Mouse (Mus musculus) spleen, adult 12 weeks (tissue): ENCODE measurements around the gene Rpa1.

Experiments used
- DNase-seq: peaks from one replicate; pipeline ENCODE4 v3.0.0; 2022; ENCODE audit warnings: low spot score

The Rpa1 gene

DNA sequence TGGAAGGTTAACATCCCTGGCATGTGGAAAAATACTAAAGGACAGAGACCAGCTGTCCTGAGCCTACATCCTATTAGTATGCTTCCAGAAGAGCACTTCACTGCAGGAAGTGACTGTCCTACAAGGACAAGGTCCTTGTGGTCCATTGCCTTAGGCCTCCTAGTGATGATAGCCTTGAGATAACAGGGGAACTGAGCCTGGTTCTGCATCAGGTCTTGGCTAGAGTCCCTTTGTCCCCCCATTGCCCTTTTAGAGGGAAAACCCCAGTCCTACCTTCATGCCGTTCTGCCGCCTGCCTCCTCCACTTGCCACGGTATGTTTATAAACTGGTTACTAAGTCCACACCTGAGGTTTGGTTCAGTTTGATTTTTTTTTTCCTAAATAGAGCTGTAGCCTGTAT is 85.9 kb downstream of the Rpa1 start:
- DNase-seq, result no peak

GRCm38 (mm10) chr11:75261730-75262129 is 86.4 kb downstream of the Rpa1 start:
- no peak for DNase-seq

DNA sequence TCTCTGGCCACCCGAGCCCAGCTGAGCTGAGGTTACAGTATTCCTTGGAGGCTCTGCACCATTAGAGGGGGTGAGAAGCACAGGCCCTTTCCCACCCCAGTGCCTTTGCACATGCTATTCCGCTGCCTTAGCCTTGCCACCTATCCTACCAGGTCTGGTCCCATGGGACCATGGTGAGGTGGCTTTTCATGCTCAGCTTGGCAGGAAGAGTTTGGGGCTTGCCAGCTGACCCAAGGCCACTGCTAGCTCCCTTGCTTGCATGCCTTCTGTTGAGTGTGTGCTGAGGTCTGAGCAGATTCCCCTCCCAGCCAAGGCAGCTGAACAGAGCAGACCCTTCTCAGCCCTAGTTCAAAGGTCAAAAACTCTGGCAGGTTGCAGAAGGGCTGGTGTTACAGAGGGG is 87.1 kb downstream of the Rpa1 start:
- no peak for DNase-seq

DNA sequence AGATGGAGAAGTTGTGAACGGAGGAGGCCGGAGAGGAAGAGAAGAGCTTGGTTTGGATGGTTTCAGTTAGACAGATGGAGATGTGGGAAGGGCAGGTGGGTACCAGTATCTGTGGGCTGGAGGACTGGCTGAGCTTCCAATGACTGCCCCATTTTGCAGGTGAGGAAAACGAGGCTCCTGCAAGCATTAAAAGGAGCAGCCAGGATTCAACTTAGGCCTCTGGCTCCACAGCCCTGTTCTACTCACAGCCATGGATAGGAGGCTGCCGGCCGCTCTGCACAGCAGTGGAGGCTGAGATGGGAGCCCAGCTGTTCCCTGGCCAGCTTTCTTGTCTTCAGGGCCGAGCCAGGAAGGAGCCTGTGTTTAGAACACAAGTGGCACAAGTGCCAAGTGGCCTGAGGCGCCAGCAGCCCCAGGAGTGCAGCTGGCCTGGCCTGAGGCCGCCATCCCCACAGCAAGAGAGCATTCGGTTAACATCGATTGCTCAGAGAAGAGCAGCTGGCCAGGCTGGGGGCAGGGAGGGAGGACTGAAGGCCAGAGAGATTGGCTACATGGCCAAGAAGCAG is 88.0 kb downstream of the Rpa1 start:
- no peak for DNase-seq

DNA sequence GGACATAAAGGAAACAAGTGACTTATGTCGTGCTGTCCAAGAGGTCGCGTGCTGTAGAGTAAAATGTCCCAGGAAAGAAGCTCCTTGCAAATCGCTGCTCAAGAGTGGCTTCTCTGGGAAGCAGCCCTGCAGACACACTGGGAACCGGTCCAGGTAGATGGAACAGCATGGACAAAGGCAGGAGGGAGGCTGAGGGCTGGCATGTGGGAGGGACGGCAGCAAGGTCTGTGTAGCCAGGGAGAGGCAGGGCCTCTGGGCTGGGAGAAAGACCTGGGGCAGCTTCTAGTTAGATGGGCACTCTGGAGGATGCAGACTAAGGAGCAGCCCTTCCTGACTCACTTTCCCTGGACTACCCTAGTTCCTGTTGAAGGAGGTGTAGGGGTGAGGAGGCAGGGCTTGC is 88.7 kb downstream of the Rpa1 start:
- DNase-seq, result no peak

DNA sequence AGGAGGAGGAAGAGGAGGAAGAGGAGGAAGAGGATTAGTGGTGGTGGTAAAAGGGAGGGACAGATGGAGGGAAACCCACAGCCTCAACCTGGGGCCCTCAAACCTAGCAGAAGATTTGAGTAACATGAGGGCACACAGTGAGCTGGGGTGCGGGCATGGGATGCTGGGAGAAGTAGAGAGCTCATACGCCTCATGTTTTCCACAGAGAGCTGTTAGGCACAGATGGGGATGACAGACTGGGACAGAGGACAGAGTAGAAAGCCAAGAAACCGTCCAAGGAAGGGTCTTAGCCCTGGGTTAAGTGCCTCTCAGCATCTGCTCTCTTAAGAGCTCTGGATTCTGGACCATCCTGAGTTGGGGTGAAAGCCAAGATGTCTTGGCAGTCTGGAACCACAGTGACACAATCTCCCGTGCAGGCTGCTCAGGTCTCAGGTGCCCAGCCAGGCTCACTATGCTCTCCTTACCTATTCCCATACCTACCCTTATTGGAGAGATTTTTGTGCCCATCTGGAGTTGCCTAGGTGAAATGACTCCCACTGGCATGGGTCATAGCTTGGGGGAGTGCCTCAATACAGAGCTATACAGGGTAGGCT is 91.0 kb downstream of the Rpa1 start:
- DNase-seq, result no peak

GRCm38 (mm10) chr11:75255330-75255729 is 92.8 kb downstream of the Rpa1 start:
- DNase-seq, result no peak

DNA sequence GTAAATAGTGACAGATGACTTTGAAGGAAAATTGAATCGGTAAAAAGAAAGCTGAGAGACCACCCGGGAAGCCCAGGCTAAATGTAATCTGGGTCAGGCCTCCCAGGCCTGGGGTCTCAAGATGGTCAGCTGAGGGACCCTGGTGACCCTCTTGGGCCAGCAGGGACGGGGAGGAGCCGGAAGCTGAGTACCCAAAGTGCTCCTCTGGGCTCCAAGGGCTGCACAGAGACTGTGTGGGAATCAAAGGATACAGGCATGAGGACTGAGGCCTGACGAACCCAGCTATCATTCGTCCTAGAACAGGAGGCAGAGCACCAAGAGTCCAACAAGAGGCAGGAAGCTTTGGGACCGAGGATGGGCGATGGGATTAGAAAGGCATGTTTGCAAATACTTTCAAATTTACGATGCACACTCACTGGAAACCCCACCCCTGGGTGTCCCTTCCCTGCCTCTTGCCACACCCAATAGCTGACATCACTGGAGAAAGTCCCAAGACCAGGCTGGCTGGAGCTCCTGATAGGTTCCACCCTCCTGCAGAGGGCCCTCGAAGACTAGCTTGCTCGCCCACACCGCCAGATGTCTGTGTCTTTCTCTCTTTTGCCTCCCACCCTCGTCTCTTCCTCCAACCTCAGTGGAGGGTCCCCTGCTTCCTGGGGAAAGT is 93.7 kb downstream of the Rpa1 start:
- peak; percentile 29 for DNase-seq

DNA sequence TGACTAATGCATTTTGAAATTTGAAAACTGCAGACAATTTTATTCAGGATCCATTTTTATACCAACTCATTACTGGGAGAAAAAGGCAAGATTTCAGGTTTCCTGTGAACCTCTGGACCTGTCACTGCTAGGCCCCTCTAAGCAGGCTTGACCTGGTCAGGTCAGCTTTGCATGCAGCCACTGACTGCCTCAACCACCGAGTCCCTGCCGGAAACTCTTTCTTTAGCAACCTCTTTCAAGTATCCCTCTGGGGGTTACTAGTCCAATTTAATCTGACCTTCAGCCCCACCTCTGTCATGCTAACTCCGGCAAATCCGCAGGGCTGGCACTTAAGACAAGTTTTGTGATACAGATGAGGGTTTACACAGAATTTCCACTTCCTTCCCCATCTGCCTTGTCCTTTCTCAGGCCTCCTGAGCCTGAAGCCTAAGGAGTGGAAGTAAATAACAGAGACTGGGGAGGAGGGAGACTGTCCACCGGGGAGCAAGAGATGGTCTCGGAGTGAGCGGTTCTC is 96.5 kb downstream of the Rpa1 start:
- no peak for DNase-seq

DNA sequence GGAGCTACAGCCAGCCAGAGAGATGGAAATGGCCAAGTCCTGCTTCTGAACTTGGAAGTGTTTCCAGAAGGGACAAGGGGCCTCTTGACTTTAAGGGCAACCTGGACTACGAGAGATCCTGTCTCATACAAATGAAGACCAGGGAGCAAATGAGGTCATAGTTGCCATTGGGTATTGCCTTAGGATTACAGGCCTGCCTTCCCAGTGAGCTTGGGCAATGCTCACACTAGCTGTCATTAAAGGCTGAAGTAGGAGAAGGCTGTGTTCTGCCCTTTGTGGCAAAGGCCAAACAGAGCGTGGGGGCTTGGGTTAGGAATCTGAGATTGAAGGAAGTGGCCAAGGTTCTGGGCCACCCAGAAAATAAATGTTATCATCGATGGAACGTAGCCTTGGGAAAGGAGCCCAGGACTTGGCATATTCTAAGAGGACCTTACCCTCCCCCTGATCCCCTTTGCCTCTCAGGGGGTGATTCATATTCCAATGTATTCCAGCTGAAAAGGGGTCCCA is 97.1 kb downstream of the Rpa1 start:
- DNase-seq, result no peak

DNA sequence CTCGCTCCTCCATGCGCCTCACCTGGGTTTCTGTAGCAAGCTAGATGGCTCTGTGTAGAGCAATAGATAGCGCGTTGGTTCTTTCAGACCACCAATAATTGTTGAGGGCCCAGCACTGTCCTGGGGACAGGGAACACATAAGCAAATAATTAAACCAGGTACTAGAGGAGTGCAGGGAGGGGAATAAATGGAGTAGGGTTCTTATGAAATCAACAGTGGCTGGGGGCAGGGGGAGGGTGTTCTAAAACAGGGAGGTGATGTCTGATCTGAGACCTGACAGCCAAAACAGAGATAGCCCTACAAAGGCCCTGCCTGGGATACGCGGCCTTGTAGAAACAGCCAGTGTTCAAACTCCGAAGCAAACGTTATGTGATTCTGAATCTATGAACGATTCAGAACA is 98.5 kb downstream of the Rpa1 start:
- no peak for DNase-seq
